Mouse (Mus musculus): ENCODE data around the gene Cfap299.

DNA sequence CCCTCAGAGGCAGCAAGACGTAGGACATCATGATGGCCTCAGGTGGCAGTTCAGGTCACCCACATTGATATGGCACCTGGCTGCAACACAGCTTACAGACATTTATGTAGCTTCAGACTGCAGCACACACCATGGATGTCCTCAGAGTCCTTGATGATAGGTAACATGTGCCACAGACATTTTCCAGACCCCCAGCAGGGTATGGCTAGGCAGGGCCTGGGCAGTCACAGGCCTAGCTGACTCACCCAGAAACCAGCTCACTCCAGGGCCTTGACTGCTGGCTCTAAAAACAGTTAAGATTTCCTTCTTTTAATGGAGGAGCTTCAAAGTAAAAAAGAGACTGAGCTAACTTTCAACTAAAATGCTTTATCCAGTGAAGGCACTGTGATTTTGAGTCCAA, 95.9 kb downstream of the Cfap299 start:
- TF ChIP-seq CTCF (IDR thresholded peaks at IDR 0.05; ENCODE audit: control insufficient read depth, insufficient read depth, low read length) = no peak
- no peak for TF ChIP-seq POLR2A (IDR thresholded peaks at IDR 0.05; ENCODE audit: borderline replicate concordance, control insufficient read depth, low read depth, low read length)
